Mouse (Mus musculus): Measurements from ENCODE around the gene Bmp8a.

DNA sequence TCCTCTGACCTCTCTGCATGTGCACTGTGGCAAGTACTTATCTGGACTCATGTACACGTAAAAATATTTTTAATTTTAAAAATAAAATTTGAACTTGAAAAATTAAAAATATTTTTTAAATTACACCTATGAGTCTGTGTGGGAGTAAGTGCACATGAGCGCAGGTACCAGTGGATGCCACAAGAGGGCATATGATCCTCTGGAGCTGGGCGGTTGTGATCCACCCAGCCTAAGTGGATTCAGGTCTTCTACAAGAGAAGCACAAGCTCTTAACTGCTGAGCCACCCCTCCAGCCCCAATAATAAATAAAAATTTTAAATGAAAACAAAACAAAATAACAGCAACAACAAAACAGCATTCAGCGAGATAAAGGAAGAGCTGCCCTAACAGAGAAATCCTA, 9.9 kb downstream of the Bmp8a start:
- TF ChIP-seq CTCF (IDR thresholded peaks at IDR 0.05; ENCODE audit: extremely low read depth, insufficient read depth, insufficient read length, insufficient replicate concordance), result no peak
- TF ChIP-seq POLR2A (IDR thresholded peaks at IDR 0.05; ENCODE audit: low read depth, low read length), result no peak

Measured in spleen, adult 2 months (tissue).